Mouse (Mus musculus): ENCODE data around the gene Cpeb3. TPM values are rescaled to one million over a fixed set of nuclear protein-coding genes. Genes with fewer than 3 reads are reported as not detected.

Gene Cpeb3
- polyA plus RNA-seq, 1 experiment from 2014 or later: 0.63 TPM

DNA sequence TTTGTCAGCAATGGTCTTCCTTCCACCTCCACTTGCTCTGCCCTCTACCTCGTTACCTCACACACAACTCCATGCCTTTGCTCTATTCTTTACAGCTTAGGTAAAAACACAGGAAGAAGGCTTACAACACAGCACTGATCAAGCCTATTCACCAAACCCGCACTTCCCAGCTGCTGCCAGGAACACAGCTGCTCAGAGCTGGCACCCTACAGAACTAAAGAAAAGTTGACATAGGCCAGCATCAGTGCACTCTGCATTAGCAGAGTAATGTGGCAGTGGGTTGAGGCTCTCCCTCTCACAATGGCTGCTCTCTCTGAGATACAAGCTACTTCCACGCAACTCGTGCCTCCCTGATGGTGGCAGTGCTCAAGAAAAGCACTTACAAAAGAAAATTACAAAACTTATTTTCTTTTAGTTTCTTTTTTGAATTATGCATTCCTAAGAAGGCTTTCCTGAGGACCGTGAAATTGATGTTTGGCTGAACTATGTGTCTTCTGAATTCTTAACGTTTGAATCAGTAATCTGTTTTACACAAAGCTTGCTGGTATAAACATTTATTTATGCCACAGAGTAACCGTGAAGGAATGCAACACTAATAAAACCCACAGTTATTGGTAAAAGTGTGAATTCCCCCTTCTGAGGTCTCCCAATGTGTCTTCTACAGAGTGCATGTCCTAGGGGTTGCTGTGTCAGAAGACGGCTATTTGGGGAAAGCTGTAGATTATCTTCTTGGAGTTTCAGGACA lies 151.1 kb downstream of the Cpeb3 start:
- no peak for DNase-seq
- ATAC-seq (ENCODE audit: insufficient read depth): no peak
- WGBS: 72% methylated on average over 8 of the region's 8 CpGs
- H3K9ac ChIP-seq: no peak overlapping the region
- no peaks in the 10 kb centered on the region for H3K27me3 ChIP-seq (ENCODE audit: insufficient read depth, low read length)
- no peaks in the 10 kb centered on the region for H3K4me1 ChIP-seq (ENCODE audit: insufficient read depth)
- H3K4me2 ChIP-seq: no peak overlapping the region
- H3K9me3 ChIP-seq (ENCODE audit: low read depth, low read length): no peaks in the 10 kb centered on the region
- TF ChIP-seq CTCF (IDR thresholded peaks at IDR 0.05; ENCODE audit: low read depth): no peak
- H3K4me3 ChIP-seq (ENCODE audit: low read depth, low read length): no peak overlapping the region
- H3K27ac ChIP-seq (ENCODE audit: low read depth): no peak overlapping the region
- no peaks in the 10 kb centered on the region for H3K36me3 ChIP-seq (ENCODE audit: insufficient read depth)

DNA sequence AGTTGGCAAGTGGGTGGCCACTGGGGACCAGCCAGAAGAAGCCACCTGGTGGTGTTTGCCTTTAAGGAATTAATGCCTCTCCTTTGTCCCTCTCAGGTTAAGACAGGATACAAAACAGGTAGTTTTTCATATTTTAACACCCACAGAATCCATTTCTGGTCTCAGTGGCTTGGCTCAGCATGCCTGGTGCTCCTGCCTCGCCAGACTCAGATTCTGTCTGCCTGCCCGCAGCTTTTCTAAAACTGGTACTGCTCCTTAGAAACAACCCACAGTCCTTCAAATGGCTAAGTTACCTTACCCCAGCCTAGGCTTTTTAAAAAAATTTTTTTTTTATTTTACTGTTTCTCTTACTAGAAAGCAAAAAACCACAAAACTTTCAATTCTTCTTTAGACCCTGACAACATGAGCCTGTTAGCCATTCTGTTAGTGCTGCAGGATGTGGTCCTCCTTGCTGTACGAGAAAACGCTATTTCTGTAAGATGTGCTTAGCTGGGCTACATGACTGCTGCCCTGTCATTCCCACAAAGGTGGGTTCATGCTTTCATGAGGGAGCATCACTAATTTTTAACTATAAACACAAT lies 152.3 kb downstream of the Cpeb3 start:
- no peaks in the 10 kb centered on the region for H3K4me1 ChIP-seq (ENCODE audit: insufficient read depth)
- no peaks in the 10 kb centered on the region for H3K9me3 ChIP-seq (ENCODE audit: low read depth, low read length)
- TF ChIP-seq CTCF (IDR thresholded peaks at IDR 0.05; ENCODE audit: low read depth): no peak
- H3K27ac ChIP-seq (ENCODE audit: low read depth): no peak overlapping the region
- no peak overlapping the region for H3K9ac ChIP-seq
- ATAC-seq (ENCODE audit: insufficient read depth) (no peak), DNase-seq (no peak)
- no peaks in the 10 kb centered on the region for H3K27me3 ChIP-seq (ENCODE audit: insufficient read depth, low read length)
- H3K36me3 ChIP-seq (ENCODE audit: insufficient read depth): no peaks in the 10 kb centered on the region
- WGBS: 76% methylated on average over 4 of the region's 4 CpGs
- H3K4me3 ChIP-seq (ENCODE audit: low read depth, low read length): no peak overlapping the region
- H3K4me2 ChIP-seq: no peak overlapping the region

GRCm38 (mm10) chr19:37050643-37051345 lies 157.6 kb downstream of the Cpeb3 start:
- H3K36me3 ChIP-seq (ENCODE audit: insufficient read depth): no peaks in the 10 kb centered on the region
- 61% methylated on average over 4 of the region's 4 CpGs for WGBS
- DNase-seq (peak; percentile 84), ATAC-seq (ENCODE audit: insufficient read depth) (no peak)
- H3K9ac ChIP-seq: no peak overlapping the region
- H3K9me3 ChIP-seq (ENCODE audit: low read depth, low read length): no peaks in the 10 kb centered on the region
- H3K4me1 ChIP-seq (ENCODE audit: insufficient read depth): no peaks in the 10 kb centered on the region
- H3K27me3 ChIP-seq (ENCODE audit: insufficient read depth, low read length): no peaks in the 10 kb centered on the region
- TF ChIP-seq CTCF (IDR thresholded peaks at IDR 0.05; ENCODE audit: low read depth): peak; percentile 72
- H3K4me3 ChIP-seq (ENCODE audit: low read depth, low read length): no peak overlapping the region
- no peak overlapping the region for H3K4me2 ChIP-seq
- no peak overlapping the region for H3K27ac ChIP-seq (ENCODE audit: low read depth)

DNA sequence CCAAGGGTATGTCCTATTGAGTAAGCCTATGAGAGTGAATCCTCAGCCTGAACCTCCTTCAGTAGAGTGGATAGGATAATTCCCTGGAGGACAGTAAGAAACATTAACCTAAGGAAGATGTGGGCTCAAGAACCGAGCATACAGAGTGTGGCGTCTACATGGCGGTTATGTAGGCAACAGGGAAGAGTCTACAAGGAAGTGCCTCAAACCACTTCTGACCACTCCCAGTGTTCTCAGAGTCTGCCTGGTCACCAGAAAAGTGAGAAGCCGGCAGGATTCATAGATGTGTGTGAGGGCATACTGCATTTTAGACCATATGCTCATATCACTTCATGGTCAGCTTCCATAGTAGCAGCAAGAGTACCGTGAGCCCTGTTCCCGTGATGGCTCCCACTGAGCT lies 159.9 kb downstream of the Cpeb3 start:
- ATAC-seq (ENCODE audit: insufficient read depth) (no peak), DNase-seq (no peak)
- no peaks in the 10 kb centered on the region for H3K9me3 ChIP-seq (ENCODE audit: low read depth, low read length)
- H3K9ac ChIP-seq: no peak overlapping the region
- 87% methylated on average over 6 of the region's 6 CpGs for WGBS
- no peak overlapping the region for H3K4me2 ChIP-seq
- no peak overlapping the region for H3K27ac ChIP-seq (ENCODE audit: low read depth)
- no peaks in the 10 kb centered on the region for H3K36me3 ChIP-seq (ENCODE audit: insufficient read depth)
- no peaks in the 10 kb centered on the region for H3K27me3 ChIP-seq (ENCODE audit: insufficient read depth, low read length)
- no peaks in the 10 kb centered on the region for H3K4me1 ChIP-seq (ENCODE audit: insufficient read depth)
- H3K4me3 ChIP-seq (ENCODE audit: low read depth, low read length): no peak overlapping the region
- no peak for TF ChIP-seq CTCF (IDR thresholded peaks at IDR 0.05; ENCODE audit: low read depth)

- no peak for TF ChIP-seq CTCF (IDR thresholded peaks at IDR 0.05; ENCODE audit: low read depth)
- Histone ChIP-seq H3K9ac (no peak overlapping the region), H3K4me3 (ENCODE audit: low read depth, low read length) (no peak overlapping the region), H3K9me3 (ENCODE audit: low read depth, low read length) (no peaks in the 10 kb centered on the region), H3K27ac (ENCODE audit: low read depth) (no peak overlapping the region), H3K4me1 (ENCODE audit: insufficient read depth) (no peaks in the 10 kb centered on the region), H3K36me3 (ENCODE audit: insufficient read depth) (no peaks in the 10 kb centered on the region), H3K4me2 (no peak overlapping the region), H3K27me3 (ENCODE audit: insufficient read depth, low read length) (no peaks in the 10 kb centered on the region)
- WGBS: 41% methylated on average over 10 of the region's 10 CpGs
- ATAC-seq (ENCODE audit: insufficient read depth): no peak; the same call in 1 of the 2 replicates
- DNase-seq: peak; percentile 27
Measured at GRCm38 (mm10) chr19:37044431-37044830, 164.0 kb downstream of the Cpeb3 start.

DNA sequence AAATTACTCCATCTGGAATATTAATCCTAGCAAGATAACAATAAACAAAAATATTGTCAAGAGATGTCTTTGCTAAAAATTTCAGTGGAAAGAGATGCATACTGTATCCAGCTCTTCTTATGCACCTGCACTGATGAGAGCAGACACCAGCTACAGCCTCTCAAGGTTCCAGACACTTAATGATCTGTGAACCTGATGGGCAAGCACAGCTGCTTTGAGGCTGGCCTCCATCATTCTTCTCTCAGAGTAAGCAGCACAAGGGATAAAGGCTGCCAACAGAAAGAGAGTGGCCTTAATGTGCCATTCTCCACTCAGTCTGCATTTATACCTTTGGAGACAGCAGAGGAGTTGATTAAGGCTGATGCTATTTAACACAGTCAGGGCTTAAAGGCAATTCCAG lies 167.5 kb downstream of the Cpeb3 start:
- no peak overlapping the region for H3K9ac ChIP-seq
- no peak overlapping the region for H3K4me2 ChIP-seq
- no peaks in the 10 kb centered on the region for H3K9me3 ChIP-seq (ENCODE audit: low read depth, low read length)
- no peaks in the 10 kb centered on the region for H3K27me3 ChIP-seq (ENCODE audit: insufficient read depth, low read length)
- H3K4me3 ChIP-seq (ENCODE audit: low read depth, low read length): no peak overlapping the region
- no peaks in the 10 kb centered on the region for H3K36me3 ChIP-seq (ENCODE audit: insufficient read depth)
- no peak overlapping the region for H3K27ac ChIP-seq (ENCODE audit: low read depth)
- DNase-seq (no peak), ATAC-seq (ENCODE audit: insufficient read depth) (no peak)
- TF ChIP-seq CTCF (IDR thresholded peaks at IDR 0.05; ENCODE audit: low read depth): no peak
- H3K4me1 ChIP-seq (ENCODE audit: insufficient read depth): no peaks in the 10 kb centered on the region

DNA sequence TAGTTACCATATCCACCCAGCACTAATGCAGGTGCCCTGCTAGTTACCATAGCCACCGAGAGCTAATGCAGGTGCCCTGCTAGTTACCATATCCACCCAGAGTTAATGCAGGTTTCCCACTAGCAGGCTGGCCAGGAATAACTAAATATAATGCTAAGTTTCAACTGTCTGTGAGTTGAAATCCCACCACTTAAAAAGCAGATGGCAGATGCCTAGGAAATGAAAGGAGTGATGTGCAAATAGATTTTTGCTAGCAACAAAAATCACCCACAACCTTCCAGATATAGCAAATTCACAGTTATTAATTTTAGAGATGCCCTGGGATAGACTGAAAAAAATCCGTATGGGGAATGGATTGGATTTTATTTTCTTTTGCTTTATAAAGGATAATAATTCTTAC lies 176.0 kb downstream of the Cpeb3 start:
- 87% methylated on average over 2 of the region's 2 CpGs for WGBS
- Histone ChIP-seq H3K4me1 (ENCODE audit: insufficient read depth) (no peaks in the 10 kb centered on the region), H3K4me3 (ENCODE audit: low read depth, low read length) (no peak overlapping the region), H3K4me2 (no peak overlapping the region), H3K9me3 (ENCODE audit: low read depth, low read length) (no peaks in the 10 kb centered on the region), H3K9ac (no peak overlapping the region), H3K27ac (ENCODE audit: low read depth) (no peak overlapping the region), H3K27me3 (ENCODE audit: insufficient read depth, low read length) (no peaks in the 10 kb centered on the region), H3K36me3 (ENCODE audit: insufficient read depth) (no peaks in the 10 kb centered on the region)
- ATAC-seq (ENCODE audit: insufficient read depth) (no peak), DNase-seq (no peak)
- no peak for TF ChIP-seq CTCF (IDR thresholded peaks at IDR 0.05; ENCODE audit: low read depth)

Measured in lung, embryonic 14.5 days (tissue).